Mouse (Mus musculus): Measurements from ENCODE around the gene Tango2. TPM values are rescaled to one million over a fixed set of nuclear protein-coding genes. Genes with fewer than 3 reads are reported as not detected.

Tango2 gene
- 9.6 and 11.2 TPM in 2 replicates for total RNA-seq (2012; rRNA removed)
- 3.1 and 3.8 TPM in 2 replicates for total RNA-seq (2014; rRNA removed)
- 10.8 and 13.2 TPM in 2 replicates for polyA plus RNA-seq (2012; ENCODE audit: insufficient read length, low read depth)

- H3K79me2 ChIP-seq (replicated peaks; ENCODE audit: control insufficient read depth, extremely low read depth, insufficient read depth, poor library complexity, severe bottlenecking) = no peaks in the 10 kb centered on the region
- H3K9me3 ChIP-seq (replicated peaks; ENCODE audit: low read length) = no peaks in the 10 kb centered on the region
- H3K36me3 ChIP-seq (replicated peaks in 1 of 2; ENCODE audit: control insufficient read depth in 1 of 2, insufficient read depth in 1 of 2, low read length in 1 of 2) = no peaks in the 10 kb centered on the region
- peak within 1 kb of the TSS; percentile 47 for H3K9ac ChIP-seq (ENCODE audit: insufficient read depth, low read depth)
- H3K4me3 ChIP-seq (replicated peaks in 1 of 3; ENCODE audit: low read depth in 2 of 3, low read length in 2 of 3, poor library complexity in 1 of 3) = peak within 1 kb of the TSS; percentile 39 to 66 (median 56)
- peak within 1 kb of the TSS; percentile 77 for H3K4me2 ChIP-seq (ENCODE audit: insufficient read depth, low read depth, poor library complexity, severe bottlenecking)
- peak; percentile 94 for DNase-seq (ENCODE audit: extremely low read depth)
- dilution Hi-C loops (cut with MboI; ENCODE audit: extremely low pct_ligation_motif_present, extremely low pct_unique_long_range_greater_than_20kb, low sequenced_read_pairs) (no loop called here), in situ Hi-C loops (cut with MboI; ENCODE audit: low pct_ligation_motif_present, low pct_unique_long_range_greater_than_20kb, low sequenced_read_pairs) (no loop called here)
- TF ChIP-seq MAZ (IDR thresholded peaks at IDR 0.05; ENCODE audit: low read depth, low read length) (peak; percentile 86), CHD2 (IDR thresholded peaks at IDR 0.05; ENCODE audit: low read length) (peak; percentile 87), SMC3 (IDR thresholded peaks at IDR 0.05; ENCODE audit: low read depth, low read length) (peak; percentile 57), USF2 (conservative IDR thresholded peaks at IDR 0.05; ENCODE audit: low read depth, low read length) (no peak), HCFC1 (IDR thresholded peaks at IDR 0.05; ENCODE audit: low read depth, low read length) (peak; percentile 43; the same call in 1 of the 2 replicates), KAT2A (IDR thresholded peaks at IDR 0.05; ENCODE audit: insufficient replicate concordance, low read length) (0 out of 2 replicates have a peak, but pooled peaks have one; percentile 24), IRF4 (IDR thresholded peaks at IDR 0.05; ENCODE audit: low read depth, low read length) (peak; percentile 49; the same call in 1 of the 2 replicates), RAD21 (IDR thresholded peaks at IDR 0.05; ENCODE audit: low read depth, low read length) (peak; percentile 53), NRF1 (IDR thresholded peaks at IDR 0.05; ENCODE audit: low read depth, low read length) (peak; percentile 74), UBTF (IDR thresholded peaks at IDR 0.05; ENCODE audit: low read depth, low read length) (0 out of 2 replicates have a peak, but pooled peaks have one; percentile 40), GABPA (IDR thresholded peaks at IDR 0.05; ENCODE audit: insufficient replicate concordance, low read depth, low read length) (no peak), MEF2A (IDR thresholded peaks at IDR 0.05; ENCODE audit: borderline replicate concordance, low read depth, low read length) (0 out of 2 replicates have a peak, but pooled peaks have one; percentile 16), CHD1 (IDR thresholded peaks at IDR 0.05; ENCODE audit: low read depth, low read length) (no peak), RCOR1 (conservative IDR thresholded peaks at IDR 0.05; ENCODE audit: low read depth, low read length) (no peak), NELFE (IDR thresholded peaks at IDR 0.05; ENCODE audit: low read depth, low read length) (peak; percentile 51; the same call in 1 of the 2 replicates), CTCF (conservative IDR thresholded peaks at IDR 0.05 in 1 of 2, IDR thresholded peaks at IDR 0.05 in 1 of 2; ENCODE audit: low read depth in 2 of 2, low read length in 2 of 2) (peak in 1 of 2 experiments; percentile 70; a peak in 2 of 4 replicates), POLR2A (IDR thresholded peaks at IDR 0.05; ENCODE audit: low read depth, low read length) (peak; percentile 60; the same call in 1 of the 2 replicates), POLR2AphosphoS2 (IDR thresholded peaks at IDR 0.05; ENCODE audit: low read depth, low read length) (no peak), ZMIZ1 (IDR thresholded peaks at IDR 0.05; ENCODE audit: low read depth, low read length) (peak; percentile 84), TCF12 (IDR thresholded peaks at IDR 0.05; ENCODE audit: low read depth, low read length) (peak; percentile 76; the same call in 1 of the 2 replicates), PAX5 (IDR thresholded peaks at IDR 0.05; ENCODE audit: low read length) (no peak), ZKSCAN1 (IDR thresholded peaks at IDR 0.05; ENCODE audit: borderline replicate concordance, low read depth, low read length) (no peak), MYC (IDR thresholded peaks at IDR 0.05; ENCODE audit: low read depth, low read length) (no peak), ELF1 (IDR thresholded peaks at IDR 0.05; ENCODE audit: low read depth, low read length) (peak; percentile 58; the same call in 1 of the 2 replicates), MXI1 (IDR thresholded peaks at IDR 0.05; ENCODE audit: low read depth, low read length) (peak; percentile 60; the same call in 1 of the 2 replicates), BHLHE40 (IDR thresholded peaks at IDR 0.05; ENCODE audit: low read depth, low read length) (peak; percentile 44; the same call in 1 of the 2 replicates), MAX (IDR thresholded peaks at IDR 0.05; ENCODE audit: low read length) (peak; percentile 42)
- H3K4me1 ChIP-seq (ENCODE audit: control insufficient read depth in 1 of 2, insufficient read depth in 2 of 2) = peaks cover 4 to 29% of the 10 kb centered on the region in 2 experiments
- peaks cover 61% of the 10 kb centered on the region for H3K27me3 ChIP-seq (replicated peaks)
- no peak within 1 kb of the TSS for H3K27ac ChIP-seq (ENCODE audit: insufficient read depth, low read depth)
Measured at GRCm38 (mm10) chr16:18347931-18348600, at the start of gene Tango2, which contains the start of gene Arvcf. Gene Tango2 (minus strand): TSS chr16:18348103. Gene Arvcf (plus strand): TSS chr16:18348182.
